Mouse (Mus musculus) lung, embryonic 14.5 days (tissue): ENCODE data around the gene Eef2k. TPM values are rescaled to one million over a fixed set of nuclear protein-coding genes. Genes with fewer than 3 reads are reported as not detected.
"Not testable (repeated sequence)": the region's sequence is repeated elsewhere in the genome, so short reads cannot be mapped to it uniquely, and the experiment has no call there.

Experiments used
- ATAC-seq: fragments of 200-750 bp; cut with Nextera tagmentation; 2 replicates; pipeline ENCODE4 v1.8.0; 2017; ENCODE audit warnings: mild to moderate bottlenecking, moderate TSS enrichment, moderate library complexity; ENCODE audit not compliant: insufficient read depth
- DNase-seq: peaks from one replicate; pipeline ENCODE4 v3.0.0-alpha.2; 2015
- H3K27ac ChIP-seq: fragments of 300-500 bp; sonication (generic); 2 replicates; pipeline ENCODE4 v1.5.1; 2014; ENCODE audit warnings: low read depth, mild to moderate bottlenecking, moderate library complexity
- H3K27me3 ChIP-seq: fragments of 300-500 bp; sonication (generic); 2 replicates; pipeline ENCODE4 v1.6.1; 2014; ENCODE audit warnings: low read length, control low read depth; ENCODE audit not compliant: insufficient read depth
- H3K36me3 ChIP-seq: fragments of 300-500 bp; sonication (generic); 2 replicates; pipeline ENCODE4 v1.6.1; 2014; ENCODE audit warnings: control low read depth; ENCODE audit not compliant: insufficient read depth
- H3K4me1 ChIP-seq: fragments of 300-500 bp; sonication (generic); 2 replicates; pipeline ENCODE4 v1.6.1; 2014; ENCODE audit warnings: antibody characterized with exemption, control low read depth; ENCODE audit not compliant: insufficient read depth
- H3K4me2 ChIP-seq: fragments of 300-500 bp; sonication (generic); 2 replicates; pipeline ENCODE4 v1.6.1; 2014; ENCODE audit warnings: mild to moderate bottlenecking
- H3K4me3 ChIP-seq: fragments of 300-500 bp; sonication (generic); 2 replicates; pipeline ENCODE4 v1.5.1; 2014; ENCODE audit warnings: low read depth, low read length
- H3K9ac ChIP-seq: fragments of 300-500 bp; sonication (generic); 2 replicates; pipeline ENCODE4 v1.6.1; 2014
- H3K9me3 ChIP-seq: fragments of 300-500 bp; sonication (generic); 2 replicates; pipeline ENCODE4 v1.6.1; 2016; ENCODE audit warnings: low read depth, low read length, control low read depth
- CTCF ChIP-seq: IDR thresholded peaks from 2 replicates; pipeline ENCODE4 v1.5.1; 2016; ENCODE audit warnings: antibody characterized with exemption, low read depth
- WGBS: fragments of 180-500 bp; shearing (Covaris S2); extraction: QIAGEN DNeasy Blood & Tissue Kit; methylation state at CpG from one replicate; pipeline ENCODE4 v1.1.7; 2014; 5-methylcytosine and 5-hydroxymethylcytosine counted together
- polyA plus RNA-seq: library from polyadenylated mRNA; unstranded; fragments of >200 nt; fragmentation: Nextera tagmentation; extraction: Ambion mirVana; gene quantifications from 2 replicates; pipeline ENCODE4 v1.2.1, GENCODE M21; 2014

The Eef2k gene
- polyA plus RNA-seq, 1 experiment from 2014 or later = 11.2 TPM

DNA sequence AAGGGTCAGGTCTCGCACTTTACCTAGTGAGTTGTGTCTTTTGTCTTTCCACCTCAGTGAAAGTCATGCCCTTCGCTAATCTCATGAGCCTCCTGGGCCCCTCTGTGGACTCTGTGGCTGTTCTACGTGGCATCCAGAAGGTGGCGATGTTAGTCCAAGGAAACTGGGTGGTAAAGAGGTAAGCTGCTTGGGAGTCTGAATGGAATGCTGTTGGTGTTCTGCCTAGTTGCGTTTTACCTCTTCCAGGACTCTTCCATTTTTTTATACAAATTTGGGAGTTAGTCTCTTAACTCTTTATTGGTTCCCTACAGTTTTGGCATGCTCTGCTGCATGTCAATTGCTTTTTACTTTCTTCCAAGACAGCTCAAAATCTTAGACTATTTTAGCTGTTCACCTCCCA lies 92.1 kb downstream of the Eef2k start:
- no peak overlapping the region for H3K4me2 ChIP-seq
- DNase-seq = peak; percentile 83
- peak; percentile 84 for TF ChIP-seq CTCF
- H3K9ac ChIP-seq = no peak overlapping the region
- WGBS = 32% methylated on average over 5 of the region's 5 CpGs
- peaks cover 88% of the 10 kb centered on the region for H3K36me3 ChIP-seq
- no peak overlapping the region for H3K27ac ChIP-seq
- no peaks in the 10 kb centered on the region for H3K4me1 ChIP-seq
- H3K27me3 ChIP-seq = no peaks in the 10 kb centered on the region
- ATAC-seq = no peak
- no peak overlapping the region for H3K4me3 ChIP-seq
- H3K9me3 ChIP-seq = no peaks in the 10 kb centered on the region

DNA sequence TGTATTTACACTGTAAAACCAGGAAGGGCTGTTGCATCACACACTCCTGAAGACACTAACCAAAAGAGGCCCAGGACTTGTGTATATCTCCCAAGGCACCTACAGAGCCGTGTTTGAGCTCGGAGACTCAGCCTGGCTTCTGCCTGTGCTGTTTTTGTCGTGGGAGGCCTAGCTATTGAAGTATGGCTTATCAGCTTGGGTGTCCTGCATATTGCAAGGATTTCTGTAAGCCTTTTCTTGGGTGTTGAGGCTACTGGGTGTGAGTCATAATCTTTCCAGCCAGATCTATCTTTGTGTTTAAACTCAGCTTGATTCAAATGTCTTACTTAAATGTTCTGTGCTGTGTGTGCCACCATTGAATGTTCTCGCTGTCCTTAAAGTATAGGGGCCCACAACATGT lies 93.9 kb downstream of the Eef2k start:
- Histone ChIP-seq H3K9ac (no peak overlapping the region), H3K9me3 (no peaks in the 10 kb centered on the region), H3K27ac (no peak overlapping the region), H3K4me3 (no peak overlapping the region), H3K27me3 (no peaks in the 10 kb centered on the region), H3K4me1 (no peaks in the 10 kb centered on the region), H3K4me2 (no peak overlapping the region), H3K36me3 (peaks cover 89% of the 10 kb centered on the region)
- 86% methylated on average over 4 of the region's 4 CpGs for WGBS
- ATAC-seq (no peak), DNase-seq (no peak)
- no peak for TF ChIP-seq CTCF

DNA sequence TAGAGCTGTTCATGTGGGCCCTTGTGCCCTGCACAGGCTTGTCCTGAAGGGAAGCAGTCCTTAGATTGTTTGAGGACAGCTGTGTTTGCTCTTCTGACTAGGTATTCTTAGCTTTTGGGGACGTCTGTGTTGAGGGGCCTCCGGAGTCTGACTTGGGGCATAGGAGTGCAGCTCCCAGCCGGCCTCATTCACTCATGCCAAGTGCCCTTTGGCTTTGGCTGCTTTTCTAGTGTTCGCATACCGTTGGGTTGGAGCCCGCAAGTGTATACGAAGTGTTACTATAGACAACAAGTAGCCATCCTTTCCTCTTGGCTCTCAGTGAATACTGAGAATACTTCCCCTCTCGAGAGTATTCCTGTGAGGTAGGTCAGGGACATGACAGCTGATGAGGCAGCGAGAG lies 95.6 kb downstream of the Eef2k start:
- DNase-seq = no peak
- ATAC-seq = 0 out of 2 replicates have a peak, but pooled peaks have one; percentile 43
- Histone ChIP-seq H3K9me3 (no peaks in the 10 kb centered on the region), H3K9ac (no peak overlapping the region), H3K27ac (no peak overlapping the region), H3K27me3 (no peaks in the 10 kb centered on the region), H3K36me3 (peaks cover 90% of the 10 kb centered on the region), H3K4me2 (no peak overlapping the region), H3K4me1 (no peaks in the 10 kb centered on the region), H3K4me3 (no peak overlapping the region)
- WGBS = 63% methylated on average over 9 of the region's 9 CpGs
- no peak for TF ChIP-seq CTCF

DNA sequence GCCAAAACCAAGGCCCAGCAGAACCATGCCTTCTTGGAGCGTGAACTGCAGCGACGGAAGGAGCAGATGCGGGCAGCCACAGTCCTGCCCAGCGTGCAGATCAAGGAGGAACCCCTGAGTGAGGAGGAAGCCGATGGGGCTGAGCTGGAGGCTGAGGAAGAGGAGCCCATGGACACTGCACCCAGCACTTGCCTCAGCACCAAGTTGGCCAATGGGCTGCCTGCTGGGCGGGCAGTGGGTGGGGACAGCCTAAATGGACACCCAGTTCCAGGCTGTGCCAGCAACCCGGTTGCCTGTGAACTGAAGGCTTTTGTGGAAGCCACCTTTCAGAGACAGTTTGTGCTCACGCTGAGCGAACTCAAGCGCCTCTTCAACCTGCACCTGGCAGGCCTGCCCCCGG lies 97.7 kb downstream of the Eef2k start:
- peaks cover 95% of the 10 kb centered on the region for H3K36me3 ChIP-seq
- WGBS = 89% methylated on average over 12 of the region's 12 CpGs
- no peak overlapping the region for H3K4me3 ChIP-seq
- TF ChIP-seq CTCF = no peak
- no peaks in the 10 kb centered on the region for H3K4me1 ChIP-seq
- H3K27ac ChIP-seq = no peak overlapping the region
- ATAC-seq = no peak
- H3K4me2 ChIP-seq = no peak overlapping the region
- H3K9ac ChIP-seq = no peak overlapping the region
- no peak for DNase-seq
- H3K27me3 ChIP-seq = no peaks in the 10 kb centered on the region
- no peaks in the 10 kb centered on the region for H3K9me3 ChIP-seq

DNA sequence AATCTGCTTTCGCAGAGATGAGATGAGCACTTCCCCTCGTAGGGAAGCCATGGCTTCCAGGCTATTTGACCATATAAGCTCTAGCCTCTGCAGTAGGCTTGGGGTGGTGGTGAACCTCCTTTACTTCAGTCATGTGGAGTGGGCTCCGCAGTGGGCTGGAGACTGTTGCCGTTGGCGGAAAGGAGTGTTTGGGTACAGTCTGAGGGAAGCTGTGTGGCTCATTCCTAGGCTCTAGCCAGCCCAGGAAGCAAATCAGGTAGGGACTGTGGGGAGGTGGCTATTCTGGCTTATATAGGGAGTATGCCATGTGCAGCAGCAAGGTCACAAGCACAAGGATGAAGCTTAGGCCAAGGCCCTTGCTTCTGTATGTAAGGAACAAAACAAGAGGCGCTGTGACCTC lies 98.6 kb downstream of the Eef2k start:
- Histone ChIP-seq H3K27ac (no peak overlapping the region), H3K9me3 (no peaks in the 10 kb centered on the region), H3K4me1 (no peaks in the 10 kb centered on the region), H3K4me3 (no peak overlapping the region), H3K36me3 (peaks cover 92% of the 10 kb centered on the region), H3K27me3 (no peaks in the 10 kb centered on the region), H3K9ac (no peak overlapping the region), H3K4me2 (no peak overlapping the region)
- WGBS = 93% methylated on average over 6 of the region's 6 CpGs
- no peak for DNase-seq
- no peak for TF ChIP-seq CTCF
- ATAC-seq = no peak

DNA sequence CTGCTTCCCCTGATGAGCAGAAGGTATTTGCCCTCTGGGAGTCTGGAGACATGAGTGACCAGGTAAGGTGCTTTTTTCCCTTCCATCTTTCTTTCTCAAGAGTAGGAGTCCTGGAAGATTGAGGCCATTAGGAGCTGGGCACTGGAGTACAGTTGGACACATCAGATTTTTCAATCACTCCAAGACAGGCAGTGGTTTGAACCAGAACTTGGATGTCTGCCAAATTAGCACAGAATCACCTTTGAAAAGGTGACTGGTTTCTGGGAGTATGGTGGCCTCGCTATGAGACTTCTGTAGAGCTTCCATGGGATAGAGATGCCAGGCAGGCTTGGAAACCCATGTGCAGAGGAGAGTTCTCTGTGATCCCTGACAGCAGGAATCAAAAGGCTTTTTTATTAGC lies 99.9 kb downstream of the Eef2k start:
- peaks cover 86% of the 10 kb centered on the region for H3K36me3 ChIP-seq

DNA sequence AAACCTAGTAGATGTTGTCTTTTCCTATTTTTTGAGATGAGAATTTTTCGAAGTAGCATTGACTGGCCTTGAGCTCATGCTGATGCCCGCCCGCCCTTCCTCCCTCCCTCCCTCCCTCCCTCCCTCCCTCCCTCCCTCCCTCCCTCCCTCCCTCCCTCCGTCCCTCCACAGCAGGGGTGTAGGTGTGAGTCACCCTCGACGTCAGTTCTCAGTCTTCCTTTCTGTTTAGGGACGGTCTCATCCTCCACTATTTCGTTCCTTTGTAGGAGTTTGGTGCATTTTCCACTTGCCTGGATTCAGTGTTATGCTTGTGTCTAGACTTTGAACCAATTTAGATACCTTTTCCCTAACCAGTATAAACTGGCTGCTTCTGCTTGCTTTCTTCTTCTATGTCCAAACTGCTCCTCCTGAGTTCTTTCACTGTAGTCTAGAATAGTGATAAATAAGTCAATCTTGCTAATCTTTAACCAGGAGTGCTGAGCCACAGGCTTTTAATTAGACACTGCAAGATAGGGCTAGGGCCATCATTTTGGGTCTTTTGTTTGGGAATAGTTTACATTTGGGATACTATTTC lies 101.4 kb downstream of the Eef2k start:
- DNase-seq (no peak), ATAC-seq (no peak)
- Histone ChIP-seq H3K4me2 (no peak overlapping the region), H3K4me3 (no peak overlapping the region), H3K9me3 (no peaks in the 10 kb centered on the region), H3K9ac (no peak overlapping the region), H3K27me3 (no peaks in the 10 kb centered on the region), H3K4me1 (no peaks in the 10 kb centered on the region), H3K27ac (no peak overlapping the region), H3K36me3 (peaks cover 84% of the 10 kb centered on the region)
- no peak for TF ChIP-seq CTCF
- 69% methylated on average over 8 of the region's 8 CpGs for WGBS

More for the DNA sequence above, 99.9 kb downstream of the Eef2k start:
- TF ChIP-seq CTCF = no peak
- H3K4me3 ChIP-seq = no peak overlapping the region
- peak; percentile 7 for DNase-seq
- no peak for ATAC-seq
- no peaks in the 10 kb centered on the region for H3K4me1 ChIP-seq
- no peak overlapping the region for H3K9ac ChIP-seq
- no peak overlapping the region for H3K4me2 ChIP-seq
- H3K27ac ChIP-seq = no peak overlapping the region
- no peaks in the 10 kb centered on the region for H3K9me3 ChIP-seq
- 81% methylated on average over 1 of the region's 1 CpGs for WGBS
- no peaks in the 10 kb centered on the region for H3K27me3 ChIP-seq

DNA sequence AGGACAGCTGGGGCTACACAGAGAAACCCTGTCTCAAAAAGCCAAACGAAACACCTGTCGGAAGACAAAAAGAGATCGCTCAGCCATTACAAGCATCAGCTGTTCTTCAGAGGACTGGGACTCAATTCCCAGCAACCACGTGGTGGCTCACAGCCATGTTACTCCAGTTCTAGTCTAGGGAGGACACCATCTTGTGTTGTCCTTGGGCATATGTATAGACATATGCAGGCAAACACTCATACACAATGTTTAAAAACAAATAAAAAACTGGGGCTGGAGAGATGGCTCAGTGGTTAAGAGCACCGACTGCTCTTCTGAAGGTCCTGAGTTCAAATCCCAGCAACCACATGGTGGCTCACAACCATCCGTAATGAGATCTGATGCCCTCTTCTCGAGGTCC lies 111.0 kb downstream of the Eef2k start:
- not testable (repeated sequence) for H3K9me3 ChIP-seq, DNase-seq

More for the DNA sequence above, 111.0 kb downstream of the Eef2k start:
- H3K27me3 ChIP-seq, ATAC-seq, H3K4me2 ChIP-seq, H3K4me1 ChIP-seq, H3K27ac ChIP-seq, H3K4me3 ChIP-seq, H3K9ac ChIP-seq: not testable (repeated sequence)
- H3K36me3 ChIP-seq = peaks cover 38% of the 10 kb centered on the region
- 82% methylated on average over 7 of the region's 7 CpGs for WGBS

Other genes with a start within 250 kb of the Eef2k start
- 195 and 197 TPM in 2 replicates for gene Uqcrc2, start 207.7 kb upstream of the Eef2k start, polyA plus RNA-seq
- 0.22 and 0.31 TPM in 2 replicates for gene Pdzd9, start 172.5 kb upstream of the Eef2k start, polyA plus RNA-seq
- gene Mosmo, start 165.2 kb upstream of the Eef2k start, polyA plus RNA-seq = 14.9 and 15.3 TPM in 2 replicates
- gene Vwa3a, start 103.5 kb upstream of the Eef2k start, polyA plus RNA-seq = 0.20 and 0.27 TPM in 2 replicates
- gene Gm5737, start 30.5 kb upstream of the Eef2k start, polyA plus RNA-seq = not detected in 2 replicates
- gene Polr3e, start 74.9 kb downstream of the Eef2k start, polyA plus RNA-seq = 24.3 and 24.6 TPM in 2 replicates
- 13.4 and 13.5 TPM in 2 replicates for gene Cdr2, start 139.5 kb downstream of the Eef2k start, polyA plus RNA-seq
- gene Mfsd13b, start 139.7 kb downstream of the Eef2k start, polyA plus RNA-seq = 0.14 TPM in 1 of 2 replicates, not detected in the other
- 166 and 180 TPM in 2 replicates for gene Mettl9, start 191.6 kb downstream of the Eef2k start, polyA plus RNA-seq
- 1.8 and 2.6 TPM in 2 replicates for gene Igsf6, start 231.7 kb downstream of the Eef2k start, polyA plus RNA-seq
- 0.14 TPM in 2 replicates for gene Otoa, start 238.8 kb downstream of the Eef2k start, polyA plus RNA-seq